Mouse (Mus musculus) lung, postnatal 0 days (tissue): ENCODE data around the gene Hacd4.

ENCODE experiments used
- CTCF ChIP-seq: IDR thresholded peaks from 2 replicates; pipeline ENCODE4 v1.5.1; 2016; ENCODE audit warnings: antibody characterized with exemption, mild to moderate bottlenecking
- EP300 ChIP-seq: IDR thresholded peaks from 2 replicates; pipeline ENCODE4 v1.6.1; 2016; ENCODE audit warnings: antibody characterized with exemption, mild to moderate bottlenecking, control low read depth

DNA sequence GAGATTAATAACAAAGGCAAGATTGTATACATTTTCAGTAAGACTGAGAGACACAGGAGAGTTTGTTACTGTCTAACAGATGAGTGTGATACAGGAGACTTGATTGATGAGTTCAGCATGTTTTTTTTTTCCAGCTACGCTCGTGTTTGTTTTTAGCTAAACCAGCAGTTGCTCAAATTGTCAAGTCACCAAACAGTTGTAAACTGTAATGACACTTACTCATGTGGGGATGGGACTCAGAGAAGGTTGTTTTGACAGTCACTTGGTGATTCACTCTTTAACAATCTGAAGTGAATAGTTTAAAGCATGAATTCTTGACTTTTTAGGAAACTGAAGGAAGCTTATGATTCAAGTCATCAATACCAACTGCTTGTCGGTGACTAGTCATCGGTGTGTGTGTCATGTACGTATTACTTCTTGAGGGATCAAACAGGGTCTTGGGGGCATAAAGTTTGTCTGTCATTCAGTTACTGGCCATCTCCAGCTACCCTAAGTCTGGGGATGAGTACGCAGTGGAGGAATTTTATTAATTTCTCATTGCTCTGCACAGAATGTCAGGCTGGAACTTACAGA lies 2.0 kb downstream of the Hacd4 start:
- TF ChIP-seq CTCF (no peak), EP300 (no peak)
